Mouse (Mus musculus): ENCODE measurements around the gene Tuba3b.

Gene Tuba3b

DNA sequence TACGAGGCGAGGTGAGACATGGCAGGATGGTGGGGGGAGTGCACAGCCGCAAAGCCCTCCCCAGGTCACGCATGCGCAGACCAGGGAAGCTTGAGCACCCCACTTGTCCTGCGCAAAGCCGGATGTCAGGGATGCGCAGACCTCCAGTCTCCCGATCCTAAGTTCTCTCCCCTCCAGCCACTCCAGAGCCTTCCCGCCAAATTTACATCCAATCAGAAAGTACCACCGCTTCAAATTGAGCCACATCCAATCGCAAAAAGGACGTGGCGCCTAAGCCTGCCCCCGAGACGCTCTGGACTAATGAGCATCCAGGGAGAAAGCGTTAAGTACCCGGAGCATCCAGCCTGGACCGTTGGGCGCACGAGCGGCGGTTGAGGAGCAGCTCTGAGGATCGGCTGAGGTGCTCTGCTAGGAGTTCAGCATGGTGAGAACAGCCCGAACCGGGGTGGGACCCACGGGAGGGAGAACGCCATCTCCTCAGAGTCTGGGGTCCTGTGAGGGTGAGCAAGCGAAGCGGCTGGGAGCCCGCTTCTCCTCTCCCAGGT is at the start of gene Tuba3b:
Gene Tuba3b (plus strand): TSS at position 92 of the 545 bp plus-strand sequence.
- no peak for DNase-seq (ENCODE audit: low read depth)

DNA sequence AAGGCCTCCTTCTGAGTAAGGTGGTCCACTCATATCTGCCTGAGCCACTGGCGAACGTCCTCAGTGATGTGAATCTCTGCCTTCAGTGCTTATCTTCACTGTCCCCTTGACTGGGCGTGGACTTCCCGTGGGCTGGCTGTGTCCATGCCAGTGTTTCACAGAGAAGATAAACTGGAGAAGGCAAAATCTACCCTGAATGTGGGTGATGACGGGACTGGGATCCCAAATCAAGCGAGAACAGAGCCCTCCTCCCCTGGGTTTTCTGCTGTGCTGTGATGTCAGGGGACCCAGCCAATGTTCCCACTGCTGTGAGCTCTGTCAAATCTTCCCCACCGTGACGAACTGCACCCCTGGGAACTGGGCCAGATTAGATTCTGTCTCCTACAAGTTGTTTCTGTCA is 48.3 kb upstream of the Tuba3b start:
- no peak for DNase-seq (ENCODE audit: low read depth)

DNA sequence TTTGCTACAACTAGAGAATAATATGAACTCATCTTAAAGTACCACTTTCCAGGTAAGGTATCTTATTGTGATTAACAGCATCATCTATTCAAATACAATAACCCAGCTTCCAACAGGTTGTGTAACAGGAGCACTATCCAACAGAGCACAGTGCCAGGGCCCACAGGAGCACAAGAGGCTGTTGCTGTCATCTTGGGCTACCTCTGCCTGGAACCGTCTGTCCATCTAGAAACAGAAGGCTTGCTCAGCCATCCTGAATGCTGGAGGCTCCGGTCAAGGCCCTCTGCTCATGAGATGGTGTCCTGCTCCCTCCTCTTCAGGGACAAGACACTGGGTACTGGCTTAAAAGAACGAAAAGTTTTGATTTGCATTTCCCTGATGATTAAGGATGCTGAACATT is 47.7 kb upstream of the Tuba3b start:
- DNase-seq (ENCODE audit: low read depth) = no peak

DNA sequence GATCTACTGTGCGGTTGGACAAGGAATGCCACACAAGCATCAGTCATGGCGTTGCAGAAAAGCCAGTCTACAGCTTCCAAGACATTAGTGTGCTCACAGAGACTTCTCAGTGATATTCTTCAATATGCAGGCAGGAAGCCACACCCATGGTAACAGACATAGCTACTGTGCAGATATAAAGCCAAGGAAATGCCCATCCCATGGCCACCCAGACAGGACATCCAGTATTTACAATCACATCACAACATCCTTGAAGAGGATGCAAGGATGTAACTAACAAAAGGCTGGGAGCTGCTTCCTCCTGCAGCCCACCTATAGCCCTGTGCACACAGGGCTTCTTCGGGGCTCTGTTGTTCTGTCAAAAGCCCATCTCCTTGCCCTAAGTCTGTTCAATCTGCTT is 46.9 kb upstream of the Tuba3b start:
- DNase-seq (ENCODE audit: low read depth) = no peak

DNA sequence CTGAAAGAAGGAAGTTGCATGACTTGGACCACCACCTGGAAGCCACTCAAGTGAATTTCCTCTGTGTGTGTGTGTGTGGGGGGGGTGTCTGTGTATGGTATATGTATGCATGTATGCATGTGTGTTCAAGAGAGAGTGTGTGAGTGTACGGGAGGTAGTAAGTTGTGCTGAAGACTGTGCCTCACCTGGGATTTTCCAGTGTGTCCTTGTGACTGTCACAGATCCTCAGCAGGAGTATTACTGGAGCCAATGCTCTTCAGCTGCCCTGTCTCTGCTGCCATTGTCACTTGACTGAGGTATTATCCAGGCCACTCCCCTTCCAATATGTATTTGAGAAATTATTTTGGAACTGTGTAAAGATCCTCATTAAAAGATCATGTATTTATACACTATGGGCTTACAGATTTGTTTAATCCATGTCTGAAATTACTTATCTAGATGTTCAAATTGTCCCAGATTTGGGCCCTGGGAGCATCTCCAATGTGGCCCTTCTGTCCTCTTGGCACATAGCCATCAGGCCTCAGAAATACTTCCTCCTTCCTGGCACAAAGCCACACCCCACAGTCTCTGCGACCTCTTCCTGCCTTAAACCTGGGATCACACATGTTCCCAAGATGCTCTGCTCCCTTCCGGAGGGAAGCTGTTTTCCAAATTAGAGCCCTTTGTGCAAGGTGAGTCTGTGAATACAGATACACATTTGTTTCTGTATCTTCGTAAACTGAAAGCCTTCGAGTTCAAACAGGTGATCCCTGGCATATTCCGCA is 42.1 kb upstream of the Tuba3b start:
- DNase-seq (ENCODE audit: low read depth) = no peak

DNA sequence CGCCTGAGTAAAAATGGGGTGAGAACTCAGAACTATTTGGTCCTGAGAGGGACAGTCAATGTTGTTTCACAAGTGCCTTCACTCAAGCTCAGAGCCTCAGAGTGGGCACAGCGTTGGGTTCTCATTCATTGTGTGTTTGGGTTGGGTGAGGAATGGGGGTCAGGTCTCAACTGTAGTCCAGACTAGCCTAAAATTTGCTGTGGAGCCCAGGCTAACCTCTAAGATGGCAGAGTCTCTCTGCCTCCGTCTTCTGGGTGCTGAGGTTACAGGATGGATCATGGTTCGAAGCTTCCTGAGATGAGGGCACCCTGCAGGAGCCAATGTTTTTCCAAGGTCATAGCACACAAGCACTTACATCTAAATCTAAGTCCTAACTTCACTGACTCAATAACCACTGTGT is 38.8 kb upstream of the Tuba3b start:
- no peak for DNase-seq (ENCODE audit: low read depth)

DNA sequence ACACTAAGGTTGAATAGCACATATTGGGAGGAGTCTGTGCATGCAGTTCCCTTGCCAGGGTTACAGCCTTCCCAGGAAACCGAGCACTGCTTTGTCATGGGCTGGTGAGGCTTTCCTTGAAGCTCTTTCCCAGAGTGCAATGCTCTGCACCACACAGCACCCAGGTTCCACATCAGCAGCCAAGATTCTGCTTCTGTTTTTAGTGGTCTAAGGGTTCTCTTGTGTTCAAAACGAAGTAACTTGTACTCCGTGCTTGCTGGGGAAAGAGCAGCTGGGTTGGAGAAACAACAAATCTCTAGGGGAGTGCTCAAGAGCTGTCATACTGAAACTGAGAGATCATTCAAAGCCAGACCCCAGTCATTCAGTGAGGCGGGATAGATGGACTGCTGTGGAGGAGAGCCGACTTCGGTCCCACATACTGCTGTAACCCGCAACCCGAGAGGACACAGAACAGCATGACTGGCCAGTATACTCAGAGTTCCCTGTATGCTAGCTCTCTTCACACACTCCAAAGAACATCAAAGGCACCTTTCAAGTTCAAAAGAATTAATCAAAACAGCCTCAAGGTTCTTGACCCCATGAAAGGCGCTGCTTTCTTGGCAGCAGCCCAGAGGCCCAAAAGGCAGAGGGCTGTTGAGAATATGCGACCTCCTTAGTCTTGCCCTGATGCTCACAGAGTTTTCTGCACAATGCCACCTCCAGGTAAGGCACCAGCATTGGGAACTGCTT is 36.9 kb upstream of the Tuba3b start:
- DNase-seq (ENCODE audit: low read depth) = no peak

DNA sequence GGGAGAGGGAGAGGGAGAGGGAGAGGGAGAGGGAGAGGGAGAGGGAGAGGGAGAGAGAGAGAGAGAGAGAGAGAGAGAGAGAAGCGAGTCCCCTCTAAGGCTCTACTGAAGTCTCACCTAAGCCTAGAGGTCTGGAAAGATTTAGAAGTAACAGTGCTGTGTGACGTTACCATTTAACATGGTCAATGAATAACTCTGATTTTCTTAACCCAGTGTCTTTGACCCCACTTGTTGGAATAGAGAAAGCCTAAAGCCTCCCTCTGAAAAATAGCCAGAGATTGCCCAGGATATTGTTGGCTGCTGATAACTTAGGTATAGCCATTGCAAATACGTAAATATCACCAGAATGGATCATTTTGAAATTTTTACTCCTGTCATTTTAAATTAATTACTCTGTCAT is 35.8 kb upstream of the Tuba3b start:
- DNase-seq (ENCODE audit: low read depth) = no peak

DNA sequence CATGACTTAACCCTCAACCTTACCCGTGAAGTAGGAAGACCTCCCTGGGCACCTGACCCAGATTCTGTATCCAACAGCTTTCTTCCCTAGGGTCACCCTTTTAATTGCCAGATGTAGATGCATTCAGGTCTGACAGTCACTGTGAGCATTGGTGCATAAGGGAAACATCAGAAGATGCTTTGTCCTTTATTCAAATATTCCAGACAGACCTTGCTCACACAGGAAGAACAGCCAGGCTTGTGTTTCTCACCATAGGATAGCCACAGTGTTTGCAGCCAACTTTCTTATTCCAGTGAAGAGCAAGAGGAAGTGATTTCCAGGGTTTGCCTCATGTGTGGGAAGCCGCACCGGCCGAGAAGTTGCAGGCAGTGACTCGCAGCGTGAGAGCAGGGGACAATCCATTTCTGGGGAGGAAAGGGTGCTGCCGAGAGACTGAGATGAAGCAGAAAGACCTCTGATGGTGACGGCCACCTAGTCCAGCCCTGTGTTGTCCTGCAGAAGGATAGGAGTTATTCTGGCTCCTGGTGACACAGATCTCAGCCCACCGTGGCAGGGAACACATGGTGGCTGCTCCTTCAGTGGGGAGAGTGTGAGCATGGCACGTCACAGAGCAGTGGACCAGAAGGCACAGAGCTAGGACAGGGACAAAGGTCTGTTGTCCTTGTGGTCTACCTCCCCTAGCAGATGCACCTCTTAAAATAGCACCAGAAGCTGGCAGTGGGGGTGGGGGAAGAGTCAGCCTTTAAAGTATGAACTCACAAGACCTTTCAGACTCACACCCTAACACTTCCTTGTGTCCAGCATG is 34.0 kb upstream of the Tuba3b start:
- no peak for DNase-seq (ENCODE audit: low read depth)

DNA sequence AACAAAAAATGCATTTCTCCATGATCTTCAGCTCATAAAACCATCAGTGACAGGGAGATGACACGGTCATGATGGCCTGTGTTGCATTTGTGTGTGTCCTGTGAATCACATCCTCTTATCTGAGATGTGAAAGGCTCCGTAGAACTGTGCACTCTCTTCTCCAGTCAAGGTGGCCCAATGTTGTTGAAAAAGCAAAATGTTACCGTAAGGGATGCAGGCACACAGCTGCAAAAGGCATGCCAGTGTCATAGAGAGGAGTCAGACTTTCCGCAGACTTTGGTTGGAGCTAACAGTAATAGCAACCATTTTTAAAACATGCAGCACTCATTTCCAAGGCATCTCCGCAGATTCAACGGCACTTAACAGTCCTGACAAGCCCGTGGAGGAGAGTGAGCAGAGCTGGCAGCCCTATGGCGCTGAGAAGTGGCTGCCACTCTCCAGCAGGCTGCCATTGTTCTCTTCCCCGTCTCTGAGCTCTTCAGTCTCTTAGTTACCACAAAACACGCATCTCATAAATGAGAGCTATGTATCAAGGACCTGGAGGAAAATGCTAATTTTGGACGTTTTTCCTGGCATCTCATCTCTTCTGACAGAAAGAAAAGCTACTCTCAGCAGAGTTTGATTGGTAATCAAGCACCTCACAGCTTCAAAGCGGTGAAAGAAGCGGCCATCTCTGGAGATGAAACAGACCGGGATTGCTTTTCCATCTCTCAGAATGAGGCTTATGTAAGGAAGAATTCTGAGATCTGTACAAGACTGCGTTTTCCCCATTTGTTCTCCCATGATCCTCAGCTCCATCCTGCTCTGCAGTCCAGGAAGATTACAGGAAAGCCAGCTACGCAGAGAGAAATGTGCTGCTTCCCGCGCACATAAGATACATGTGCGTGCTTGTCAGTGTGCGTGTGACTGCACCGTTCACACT is 30.2 kb upstream of the Tuba3b start:
- DNase-seq (ENCODE audit: low read depth) = no peak

DNA sequence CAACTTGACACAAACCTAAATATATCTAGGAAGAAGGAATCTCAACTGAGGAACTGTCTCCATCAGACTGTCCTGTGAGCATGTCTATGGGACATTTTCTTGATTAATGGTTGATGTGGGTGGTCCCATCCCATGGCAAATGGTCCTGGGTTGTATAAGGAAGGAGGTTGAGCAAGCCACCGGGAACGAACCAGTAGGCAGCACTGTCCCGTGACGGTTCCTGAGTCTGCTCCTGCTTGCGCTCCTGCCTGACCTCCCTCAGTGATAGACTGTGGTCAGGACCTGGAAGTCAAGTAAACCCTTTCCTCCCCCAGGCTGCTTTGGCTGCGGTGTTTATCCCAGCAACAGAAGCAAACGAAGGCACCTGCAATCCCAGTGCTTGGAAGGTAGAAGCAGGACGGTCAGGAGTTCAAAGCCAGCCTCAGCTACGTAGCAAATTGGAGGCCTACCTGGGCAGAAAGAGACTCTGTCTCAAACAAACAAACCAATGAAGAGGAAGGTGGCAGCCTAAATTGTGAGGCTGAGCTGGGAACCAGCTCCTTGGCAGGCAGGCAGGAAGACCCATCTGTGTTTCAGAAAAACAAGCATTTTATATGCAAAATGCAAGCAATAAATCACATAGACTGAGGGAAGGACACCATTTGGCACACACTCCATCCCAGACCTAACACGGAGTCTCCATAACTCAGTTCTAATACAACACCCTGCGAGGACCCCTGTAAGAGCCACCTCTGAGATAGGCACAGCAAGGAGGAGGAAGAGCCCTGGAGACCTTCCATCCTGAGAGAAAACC is 24.9 kb upstream of the Tuba3b start:
- no peak for DNase-seq (ENCODE audit: low read depth)

DNA sequence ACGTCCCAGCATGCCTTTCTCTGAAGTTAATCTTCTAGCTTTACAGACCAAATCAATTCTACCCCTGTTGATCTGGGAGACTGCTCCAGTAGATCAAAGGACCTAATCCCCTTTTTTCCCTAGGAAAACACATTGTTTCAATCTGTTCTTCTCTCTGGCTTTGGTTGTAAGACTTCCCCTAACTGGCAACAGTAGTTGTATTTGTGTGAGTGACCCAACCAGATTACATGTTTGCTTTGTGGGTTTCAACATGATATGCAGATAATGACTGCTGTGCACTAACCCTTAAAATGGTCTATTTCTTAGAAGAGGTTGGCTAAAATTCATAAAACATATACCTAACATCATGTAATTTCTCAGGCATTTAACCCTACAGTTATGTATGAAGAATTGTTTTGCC is 24.0 kb upstream of the Tuba3b start:
- no peak for DNase-seq (ENCODE audit: low read depth)

DNA sequence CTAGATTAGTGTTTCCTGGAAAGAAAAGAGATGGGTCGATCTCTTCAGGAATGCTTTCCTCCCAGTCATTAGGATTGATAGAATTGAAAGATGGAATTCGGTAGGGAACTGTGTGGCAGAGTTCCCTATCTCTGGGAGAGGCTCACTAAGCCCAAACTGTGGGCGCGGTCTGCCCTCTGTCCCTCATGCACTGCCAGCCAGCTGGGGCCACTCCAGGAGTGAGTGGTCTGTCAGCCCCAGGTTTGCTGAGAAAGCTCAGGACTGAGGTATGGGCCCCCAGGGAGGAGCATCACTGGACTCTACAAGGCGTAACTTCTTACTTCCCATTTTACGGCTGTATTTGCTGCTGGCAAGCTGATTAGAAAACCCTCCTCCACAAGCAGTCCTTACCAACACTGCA is 23.5 kb upstream of the Tuba3b start:
- DNase-seq (ENCODE audit: low read depth) = no peak

DNA sequence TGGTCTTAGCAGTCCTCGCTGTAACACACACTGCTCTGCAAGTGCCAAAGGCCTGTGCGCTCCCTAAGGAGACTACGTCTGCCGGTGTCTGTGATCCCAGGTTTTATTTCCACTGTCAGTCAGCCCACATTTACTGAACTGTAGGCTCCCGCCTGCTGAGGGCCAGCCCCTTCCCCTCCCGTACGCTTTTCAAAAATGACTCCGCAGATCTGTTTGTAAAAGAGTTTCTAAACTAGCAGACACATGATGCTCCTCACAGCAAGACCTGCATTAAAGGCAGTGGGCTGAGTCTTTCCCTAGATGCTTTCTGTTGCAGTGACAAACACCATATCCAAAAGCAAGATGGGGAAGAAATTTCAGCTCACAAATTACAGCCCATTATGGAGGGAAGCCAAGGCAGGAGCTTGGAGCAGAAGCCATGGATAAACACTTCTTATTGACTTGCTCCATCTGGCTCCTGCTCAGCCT is 23.0 kb upstream of the Tuba3b start:
- no peak for DNase-seq (ENCODE audit: low read depth)

DNA sequence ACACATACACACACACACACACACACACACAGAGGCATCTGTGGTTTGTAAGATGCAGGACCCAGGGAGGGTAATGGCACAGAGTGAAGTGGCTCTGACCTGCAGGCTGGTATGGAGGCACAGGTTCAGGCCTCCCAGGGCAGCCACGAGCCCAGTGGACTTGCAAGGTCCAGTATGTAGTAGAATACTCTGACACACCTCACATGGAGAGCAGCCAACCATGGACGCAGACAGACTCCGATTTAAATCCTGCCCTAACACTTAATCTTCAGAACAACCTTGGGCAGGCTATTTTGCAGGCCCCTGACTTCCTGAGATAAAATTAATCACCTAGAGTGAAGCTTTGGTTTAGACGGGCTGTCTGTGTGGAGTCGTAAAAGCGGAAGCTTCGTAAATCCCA is 21.6 kb upstream of the Tuba3b start:
- no peak for DNase-seq (ENCODE audit: low read depth)

DNA sequence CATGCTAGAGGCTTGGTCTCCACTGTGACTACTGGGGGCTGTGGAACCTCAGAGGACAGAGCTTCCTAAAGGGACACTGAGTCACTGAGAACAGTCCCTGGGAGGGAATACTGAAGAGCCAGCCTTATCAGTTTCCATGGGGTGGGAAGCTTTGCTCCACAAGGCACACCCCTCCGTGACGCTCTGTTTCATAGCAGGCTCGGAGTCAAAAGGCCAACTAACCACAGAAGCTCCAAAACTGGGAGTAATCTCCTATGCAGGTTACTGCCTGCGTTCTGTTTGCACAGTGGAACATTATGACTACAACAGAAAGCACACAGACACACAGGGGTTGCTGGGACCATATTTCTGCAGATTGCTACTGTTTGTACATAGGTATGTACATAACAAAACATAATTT is 19.7 kb upstream of the Tuba3b start:
- no peak for DNase-seq (ENCODE audit: low read depth)

DNA sequence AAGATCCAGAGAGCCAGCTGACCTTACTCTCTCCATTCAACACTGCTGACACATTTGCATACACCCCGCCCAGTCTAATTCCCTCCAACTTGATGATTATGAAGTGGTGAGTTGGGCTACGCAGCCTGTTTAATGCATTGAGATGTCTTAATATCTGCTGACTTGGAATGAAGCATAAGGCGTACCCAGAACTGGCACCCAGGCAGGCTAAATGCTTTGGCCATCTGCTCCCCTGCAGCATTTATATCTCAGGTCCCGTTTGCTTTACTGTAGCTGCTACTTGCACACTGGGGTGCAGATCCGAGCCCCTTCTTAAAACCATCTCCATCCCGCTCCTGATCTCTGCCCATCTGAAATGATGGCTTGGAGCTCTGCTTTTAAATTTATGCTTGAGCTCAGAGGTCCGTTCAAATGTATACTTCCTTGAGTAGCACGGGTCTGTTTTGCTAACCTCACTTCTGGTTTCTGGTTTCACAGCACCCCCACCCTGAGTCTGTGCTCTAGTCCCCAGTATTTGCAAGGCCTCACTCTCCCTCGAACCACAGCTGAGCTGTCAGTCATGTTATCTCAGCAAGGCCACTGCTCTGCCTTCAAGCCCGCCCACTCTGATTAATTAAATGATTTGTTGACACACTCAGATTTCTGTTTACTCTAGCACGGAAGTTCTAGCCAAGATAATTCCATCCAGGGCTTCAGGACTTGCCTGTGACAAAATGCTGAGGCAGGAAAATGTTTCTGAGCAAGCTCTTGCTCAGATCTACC is 16.6 kb upstream of the Tuba3b start:
- no peak for DNase-seq (ENCODE audit: low read depth)

DNA sequence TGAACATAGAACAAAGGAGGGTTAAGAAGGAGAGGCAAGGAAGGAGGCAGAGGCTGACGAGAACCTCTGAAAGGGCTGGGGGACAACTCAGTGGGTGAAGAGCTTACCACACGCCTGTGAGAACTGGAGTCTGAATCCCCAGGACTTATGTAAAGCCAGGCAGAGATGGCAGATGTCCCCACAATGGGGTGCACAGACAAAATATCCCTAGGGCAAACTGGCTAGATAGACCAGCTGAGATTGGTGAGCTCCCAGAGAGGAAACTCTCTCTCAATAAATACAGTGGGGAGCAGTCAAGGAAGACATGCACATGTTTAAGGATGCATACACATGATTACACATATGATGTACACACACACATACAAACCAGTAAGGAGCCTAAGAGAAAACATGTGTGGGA is 11.4 kb upstream of the Tuba3b start:
- no peak for DNase-seq (ENCODE audit: low read depth)

DNA sequence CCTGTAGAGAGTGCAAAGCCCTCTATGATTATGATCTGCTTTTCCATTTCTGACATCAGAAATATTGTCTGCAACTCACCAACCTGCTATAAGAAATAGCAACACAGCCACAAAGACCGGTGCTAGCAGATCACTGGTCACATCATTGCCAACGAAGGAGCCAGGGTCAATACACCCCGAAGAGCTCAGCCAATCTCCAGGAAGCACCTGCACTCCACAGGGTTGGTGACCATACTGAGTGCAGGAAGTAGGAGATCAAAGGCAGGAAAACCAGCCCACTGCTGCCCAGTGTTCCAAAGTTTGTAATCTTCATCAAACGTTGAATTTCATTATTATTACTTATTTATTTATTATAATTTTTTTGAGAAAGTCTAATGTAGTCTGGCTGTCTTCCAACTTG is 10.9 kb upstream of the Tuba3b start:
- DNase-seq (ENCODE audit: low read depth) = no peak

DNA sequence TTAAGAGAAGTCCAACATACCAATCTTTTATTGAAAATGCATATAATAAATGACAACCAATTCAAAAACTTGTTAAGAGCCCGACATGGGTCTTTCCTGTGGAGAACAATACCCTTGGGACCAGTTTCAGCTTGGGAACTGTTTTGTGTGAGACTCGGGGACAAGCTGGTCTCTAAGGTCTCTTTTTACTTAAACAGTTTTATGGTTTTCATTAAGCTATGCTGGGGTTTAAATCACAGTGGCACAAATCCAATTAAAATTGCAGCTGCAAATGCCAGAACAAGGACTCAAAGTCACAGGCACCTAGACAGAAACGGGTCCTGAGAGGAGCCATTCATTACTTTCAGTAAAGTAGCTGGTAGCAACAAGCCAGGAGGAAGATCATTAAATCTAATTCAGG is 10.4 kb upstream of the Tuba3b start:
- no peak for DNase-seq (ENCODE audit: low read depth)

All from fibroblast of lung, adult 2 months (primary cell).